Mouse (Mus musculus) macrophage (primary cell): ENCODE data around the gene Pappa. TPM values are rescaled to one million over a fixed set of nuclear protein-coding genes. Genes with fewer than 3 reads are reported as not detected.

ENCODE experiments used
- H3K27ac ChIP-seq: fragments of 350-480 bp; formaldehyde crosslinking; 2 replicates; pipeline ENCODE4 v1.9.0; 2021
- H3K36me3 ChIP-seq: fragments of 350-480 bp; formaldehyde crosslinking; 2 replicates; pipeline ENCODE4 v1.9.0; 2021; ENCODE audit errors: inconsistent target
- H3K4me3 ChIP-seq: fragments of 350-480 bp; formaldehyde crosslinking; 2 replicates; pipeline ENCODE4 v1.9.0; 2021; ENCODE audit errors: inconsistent target
- H3K79me2 ChIP-seq: fragments of 350-480 bp; formaldehyde crosslinking; 2 replicates; pipeline ENCODE4 v1.9.0; 2021; ENCODE audit errors: inconsistent target
- WGBS: methylation state at CpG from one replicate; pipeline ENCODE4 v1.1.7; 2026; ENCODE audit warnings: inconsistent platforms; ENCODE audit not compliant: missing documents; 5-methylcytosine and 5-hydroxymethylcytosine counted together
- polyA plus RNA-seq: library from polyadenylated mRNA; stranded (reverse); fragments of 250-400 nt; gene quantifications from 3 replicates; pipeline ENCODE4 v1.2.4, GENCODE M21; 2018; ENCODE audit warnings: inconsistent platforms

Pappa gene
- polyA plus RNA-seq, 1 experiment from 2014 or later: not detected

DNA sequence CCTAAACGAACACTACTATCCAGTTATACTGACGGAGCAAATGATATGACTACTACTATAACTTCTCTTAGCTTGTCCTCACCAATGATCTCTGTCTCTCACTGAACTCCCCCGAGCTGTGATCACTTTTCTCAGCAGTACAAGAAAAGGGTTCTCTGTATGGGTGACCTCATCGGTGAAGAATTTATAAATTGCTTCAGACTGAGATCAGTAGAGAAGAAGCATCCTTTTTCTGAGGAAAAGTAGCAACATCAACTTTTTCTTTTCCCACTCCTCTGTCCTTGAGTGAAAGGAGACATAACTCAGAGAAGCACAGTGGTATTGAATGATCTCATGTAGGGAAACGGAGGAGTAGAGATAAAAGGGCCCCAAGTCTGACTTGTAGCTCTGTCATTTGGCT, 79.7 kb downstream of the Pappa start:
- Histone ChIP-seq H3K36me3 (no peaks in the 10 kb centered on the region), H3K27ac (no peak overlapping the region), H3K79me2 (no peaks in the 10 kb centered on the region), H3K4me3 (no peak overlapping the region)
- WGBS: 87% methylated on average over 5 of the region's 5 CpGs

GRCm38 (mm10) chr4:65205446-65205845, 81.5 kb downstream of the Pappa start:
- H3K4me3 ChIP-seq: no peak overlapping the region
- no peak overlapping the region for H3K27ac ChIP-seq
- H3K79me2 ChIP-seq: no peaks in the 10 kb centered on the region
- no peaks in the 10 kb centered on the region for H3K36me3 ChIP-seq
- WGBS: 65% methylated on average over 2 of the region's 2 CpGs

DNA sequence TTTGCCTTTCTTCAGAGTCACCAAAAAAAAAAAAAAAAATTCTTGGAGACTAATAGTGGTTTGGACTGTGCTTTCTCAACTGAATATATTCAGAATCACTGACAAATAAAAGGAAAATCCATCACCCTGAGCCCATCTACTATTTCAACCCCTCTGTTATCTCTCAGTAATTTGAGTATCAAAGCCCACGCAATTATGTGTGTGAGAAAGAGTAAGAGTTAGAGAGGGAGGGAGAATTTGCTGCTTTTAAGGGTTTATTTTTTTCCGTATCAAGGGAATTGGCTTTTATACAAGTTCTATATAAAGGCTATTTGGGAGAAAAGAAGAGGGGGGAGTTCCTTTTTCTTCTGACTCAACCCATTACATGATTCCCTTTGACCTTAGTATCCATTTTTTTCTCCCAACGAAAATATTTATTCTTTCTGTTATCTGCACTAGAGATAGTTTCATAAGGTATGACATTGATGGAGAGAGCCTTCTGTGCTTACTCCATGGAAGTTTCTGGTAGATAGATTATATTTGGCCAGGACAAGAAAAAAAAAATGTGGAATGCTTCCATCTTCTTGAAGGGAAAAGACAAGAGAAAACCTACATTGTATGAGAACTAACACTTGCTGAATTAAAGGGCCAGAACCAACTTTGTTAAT, 85.5 kb downstream of the Pappa start:
- Histone ChIP-seq H3K79me2 (no peaks in the 10 kb centered on the region), H3K4me3 (no peak overlapping the region), H3K36me3 (no peaks in the 10 kb centered on the region), H3K27ac (no peak overlapping the region)
- WGBS: 93% methylated on average over 3 of the region's 3 CpGs

GRCm38 (mm10) chr4:65216682-65217081, 92.7 kb downstream of the Pappa start:
- no peak overlapping the region for H3K4me3 ChIP-seq
- WGBS: 94% methylated on average over 3 of the region's 3 CpGs
- no peaks in the 10 kb centered on the region for H3K36me3 ChIP-seq
- H3K27ac ChIP-seq: no peak overlapping the region
- H3K79me2 ChIP-seq: no peaks in the 10 kb centered on the region

DNA sequence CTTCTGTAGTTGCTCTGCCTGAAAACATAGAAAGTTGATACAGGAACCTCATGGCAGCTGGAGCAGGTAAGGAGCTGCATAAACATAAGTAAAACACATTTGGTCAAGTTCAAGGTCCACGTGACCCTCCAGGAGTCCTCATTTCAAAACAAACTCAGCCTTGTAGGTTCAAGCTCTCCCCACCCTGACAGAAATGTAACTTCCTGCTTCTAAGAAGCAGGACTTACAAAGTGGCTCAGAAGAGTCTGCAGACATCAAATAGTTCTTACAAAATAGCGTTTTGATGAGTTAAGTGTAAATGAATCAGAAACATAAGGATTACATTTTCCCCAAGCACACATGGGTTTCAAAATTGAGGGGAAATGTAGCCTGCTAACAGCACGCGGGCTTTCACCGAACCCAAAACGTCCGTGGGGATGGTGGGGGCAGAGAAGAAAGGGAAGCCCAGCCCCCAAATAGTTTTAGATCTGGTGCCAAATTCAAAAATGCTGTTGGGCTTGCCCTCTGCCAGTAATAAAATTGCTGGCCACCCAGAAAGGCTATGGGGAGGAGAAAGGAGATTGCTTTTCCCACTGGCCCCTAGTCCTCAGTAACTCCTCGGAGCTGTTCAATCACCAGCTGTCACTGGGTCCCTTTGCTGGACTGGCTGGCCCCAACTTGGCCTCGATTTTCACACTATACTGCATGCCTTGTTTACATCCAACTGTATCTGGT, 93.8 kb downstream of the Pappa start:
- Histone ChIP-seq H3K36me3 (no peaks in the 10 kb centered on the region), H3K27ac (no peak overlapping the region), H3K79me2 (no peaks in the 10 kb centered on the region), H3K4me3 (no peak overlapping the region)
- 22% methylated on average over 9 of the region's 9 CpGs for WGBS

DNA sequence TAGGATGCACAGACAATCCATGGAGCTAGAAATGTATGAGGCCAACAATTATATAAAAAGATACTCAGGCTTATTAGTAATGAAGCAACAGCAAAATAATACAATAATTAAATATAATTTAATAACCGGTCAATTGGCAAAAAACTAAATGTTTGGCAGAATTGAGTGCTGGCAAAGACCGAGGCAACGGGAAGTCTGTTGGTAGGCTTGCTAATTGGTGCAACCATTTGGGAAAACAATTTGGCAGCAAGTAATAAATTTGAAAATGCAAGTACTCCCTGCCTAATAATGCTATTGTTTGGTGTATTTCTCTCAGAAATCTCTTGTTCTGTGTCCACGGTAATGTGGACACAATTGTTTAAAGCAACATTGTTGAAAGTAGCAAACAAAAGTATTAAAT, 99.9 kb downstream of the Pappa start:
- Histone ChIP-seq H3K27ac (no peak overlapping the region), H3K36me3 (no peaks in the 10 kb centered on the region), H3K79me2 (no peaks in the 10 kb centered on the region), H3K4me3 (no peak overlapping the region)
- WGBS: 91% methylated on average over 4 of the region's 4 CpGs

DNA sequence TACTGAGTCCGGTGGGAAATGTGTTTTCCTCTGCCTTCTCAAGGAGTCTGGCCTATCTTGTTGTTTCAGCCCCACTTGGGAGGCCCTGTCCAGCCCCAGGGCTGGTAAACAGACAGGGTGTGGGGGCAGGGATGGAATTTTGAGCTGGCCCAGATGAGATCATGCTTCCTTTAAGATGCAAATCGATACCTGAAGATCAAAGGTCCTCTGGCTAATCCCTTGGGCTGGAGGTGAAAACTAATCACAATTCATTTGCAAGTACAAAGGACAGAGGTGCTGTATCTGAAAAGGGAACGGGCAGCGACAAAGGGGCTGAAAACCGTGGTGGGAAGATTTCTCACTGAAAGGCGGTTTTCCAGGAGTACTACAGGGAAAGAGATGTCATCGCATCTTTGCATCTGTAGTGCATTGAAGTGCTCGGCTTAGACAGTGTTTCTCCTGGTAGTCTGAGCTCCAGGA, 114.6 kb downstream of the Pappa start:
- H3K27ac ChIP-seq: no peak overlapping the region
- 71% methylated on average over 8 of the region's 8 CpGs for WGBS
- H3K36me3 ChIP-seq: no peaks in the 10 kb centered on the region

GRCm38 (mm10) chr4:65242434-65242931, 118.5 kb downstream of the Pappa start:
- H3K27ac ChIP-seq: no peak overlapping the region
- no peak overlapping the region for H3K4me3 ChIP-seq
- 40% methylated on average over 3 of the region's 3 CpGs for WGBS
- H3K36me3 ChIP-seq: no peaks in the 10 kb centered on the region
- no peaks in the 10 kb centered on the region for H3K79me2 ChIP-seq

More for the DNA sequence above, 114.6 kb downstream of the Pappa start:
- H3K79me2 ChIP-seq: no peaks in the 10 kb centered on the region
- H3K4me3 ChIP-seq: no peak overlapping the region

- 67% methylated on average over 2 of the region's 2 CpGs for WGBS
- Histone ChIP-seq H3K79me2 (no peaks in the 10 kb centered on the region), H3K27ac (no peak overlapping the region), H3K4me3 (no peak overlapping the region), H3K36me3 (no peaks in the 10 kb centered on the region)
These were observed 119.3 kb downstream of the Pappa start for GRCm38 (mm10) chr4:65243245-65243644.

DNA sequence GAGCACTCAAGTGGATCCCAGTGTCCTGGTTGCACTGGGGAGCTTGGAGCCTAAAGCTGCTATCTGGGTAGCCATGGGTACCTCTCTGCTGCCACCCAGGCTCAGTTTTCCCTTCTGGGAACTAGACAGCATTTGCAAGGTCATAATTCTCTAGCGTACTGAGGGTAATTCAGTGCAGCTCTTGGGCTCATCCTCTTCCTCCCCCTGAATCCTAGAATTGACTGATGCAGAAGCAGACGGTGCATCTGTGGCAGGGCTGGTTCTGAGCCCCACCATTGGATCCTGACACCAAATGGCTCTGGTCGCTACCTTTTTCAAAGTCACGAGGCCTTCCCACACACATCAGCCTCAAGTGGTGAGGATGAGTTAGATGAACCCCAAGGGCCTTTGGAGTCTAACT, 121.0 kb downstream of the Pappa start:
- H3K79me2 ChIP-seq: no peaks in the 10 kb centered on the region
- H3K36me3 ChIP-seq: no peaks in the 10 kb centered on the region
- 90% methylated on average over 4 of the region's 4 CpGs for WGBS
- H3K27ac ChIP-seq: no peak overlapping the region
- no peak overlapping the region for H3K4me3 ChIP-seq

GRCm38 (mm10) chr4:65245440-65245839, 121.5 kb downstream of the Pappa start:
- Histone ChIP-seq H3K36me3 (no peaks in the 10 kb centered on the region), H3K4me3 (no peak overlapping the region), H3K27ac (no peak overlapping the region), H3K79me2 (no peaks in the 10 kb centered on the region)
- 72% methylated on average over 3 of the region's 3 CpGs for WGBS

DNA sequence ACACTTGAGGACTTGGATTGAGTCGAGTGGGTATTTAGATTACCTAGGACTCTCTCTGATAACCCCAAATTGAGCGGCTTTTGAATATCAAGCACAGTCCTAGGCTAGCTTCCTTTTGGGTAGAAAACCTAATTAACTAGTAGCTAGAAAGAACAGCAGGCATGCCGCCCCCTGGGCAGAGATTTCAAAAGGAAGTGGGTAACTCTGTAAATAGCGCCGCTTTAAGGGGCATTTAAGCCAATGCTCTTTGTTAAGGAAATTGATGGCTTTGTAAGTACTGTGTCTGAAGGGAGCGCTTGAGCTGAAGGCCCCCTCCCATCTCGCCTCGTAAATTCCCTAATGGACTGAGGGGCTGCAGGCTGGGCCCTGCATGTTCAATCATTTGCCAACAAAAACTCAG, 128.2 kb downstream of the Pappa start:
- H3K27ac ChIP-seq: no peak overlapping the region
- H3K4me3 ChIP-seq: no peak overlapping the region
- H3K36me3 ChIP-seq: no peaks in the 10 kb centered on the region
- no peaks in the 10 kb centered on the region for H3K79me2 ChIP-seq
- WGBS: 25% methylated on average over 8 of the region's 8 CpGs

- H3K27ac ChIP-seq: no peak overlapping the region
- no peaks in the 10 kb centered on the region for H3K36me3 ChIP-seq
- no peaks in the 10 kb centered on the region for H3K79me2 ChIP-seq
- no peak overlapping the region for H3K4me3 ChIP-seq
- WGBS: 91% methylated on average over 1 of the region's 1 CpGs
These were observed 130.1 kb downstream of the Pappa start for GRCm38 (mm10) chr4:65254073-65254472.

DNA sequence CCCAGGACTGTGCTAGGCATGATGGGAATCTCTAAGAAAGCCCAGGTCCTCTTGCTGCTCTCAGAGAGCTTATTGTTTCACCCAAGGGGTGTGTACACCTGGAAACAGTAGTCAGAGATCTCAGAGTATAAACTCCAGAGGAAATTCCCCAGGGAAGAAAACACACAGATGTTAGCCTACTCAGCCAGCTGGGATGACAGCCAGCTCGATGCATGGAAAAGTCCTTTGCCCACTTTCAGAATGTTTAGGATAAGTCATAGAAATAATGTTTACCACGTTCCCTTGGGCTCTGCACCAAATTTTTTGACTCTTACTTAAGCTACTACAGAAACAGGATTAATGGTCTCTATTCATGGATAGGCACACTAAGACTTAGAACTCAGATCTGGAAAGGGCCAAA, 143.1 kb downstream of the Pappa start:
- Histone ChIP-seq H3K4me3 (no peak overlapping the region), H3K27ac (no peak overlapping the region), H3K79me2 (no peaks in the 10 kb centered on the region), H3K36me3 (no peaks in the 10 kb centered on the region)
- 84% methylated on average over 2 of the region's 2 CpGs for WGBS

GRCm38 (mm10) chr4:65269996-65270395, 146.0 kb downstream of the Pappa start:
- Histone ChIP-seq H3K36me3 (no peaks in the 10 kb centered on the region), H3K27ac (no peak overlapping the region), H3K4me3 (no peak overlapping the region), H3K79me2 (no peaks in the 10 kb centered on the region)
- WGBS: 79% methylated on average over 2 of the region's 2 CpGs
